Mouse (Mus musculus) hindbrain, embryonic 12.5 days (tissue): ENCODE results near the gene Sytl5. TPM values are rescaled to one million over a fixed set of nuclear protein-coding genes. Genes with fewer than 3 reads are reported as not detected.
A peak's percentile ranks its signal among the peaks of the same experiment; 100 is the strongest.

ENCODE experiments used
- ATAC-seq: fragments of 200-750 bp; cut with Nextera tagmentation; 2 replicates; pipeline ENCODE4 v1.8.0; 2017; ENCODE audit warnings: moderate TSS enrichment; ENCODE audit not compliant: low FRiP score
- H3K27ac ChIP-seq: fragments of 300-500 bp; sonication (generic); 2 replicates; pipeline ENCODE4 v1.5.1; 2016; ENCODE audit warnings: mild to moderate bottlenecking
- H3K27me3 ChIP-seq: fragments of 300-500 bp; sonication (generic); 2 replicates; pipeline ENCODE4 v1.6.1; 2016; ENCODE audit warnings: mild to moderate bottlenecking
- H3K36me3 ChIP-seq: fragments of 300-500 bp; sonication (generic); 2 replicates; pipeline ENCODE4 v1.6.1; 2016; ENCODE audit warnings: mild to moderate bottlenecking
- H3K4me1 ChIP-seq: fragments of 300-500 bp; sonication (generic); 2 replicates; pipeline ENCODE4 v1.6.1; 2016
- H3K4me2 ChIP-seq: fragments of 300-500 bp; sonication (generic); replicated peaks from 2 replicates; pipeline ENCODE4 v1.6.1; 2016; ENCODE audit warnings: mild to moderate bottlenecking
- H3K4me3 ChIP-seq: fragments of 300-500 bp; sonication (generic); 2 replicates; pipeline ENCODE4 v1.5.1; 2016; ENCODE audit warnings: mild to moderate bottlenecking
- H3K9ac ChIP-seq: fragments of 300-500 bp; sonication (generic); 2 replicates; pipeline ENCODE4 v1.6.1; 2016; ENCODE audit warnings: mild to moderate bottlenecking, moderate library complexity
- H3K9me3 ChIP-seq: fragments of 300-500 bp; sonication (generic); replicated peaks from 2 replicates; pipeline ENCODE4 v1.6.1; 2016; ENCODE audit warnings: mild to moderate bottlenecking
- WGBS: fragments of 180-500 bp; shearing (Covaris S2); methylation state at CpG from one replicate; pipeline ENCODE4 v1.1.7; 2016; 5-methylcytosine and 5-hydroxymethylcytosine counted together
- polyA plus RNA-seq: library from polyadenylated mRNA; unstranded; fragments of >200 nt; fragmentation: Nextera tagmentation; extraction: Ambion mirVana; gene quantifications from 2 replicates; pipeline ENCODE4 v1.2.1, GENCODE M21; 2016

Sytl5 gene
- polyA plus RNA-seq = 0.40 TPM in 1 of 2 replicates, not detected in the other

DNA sequence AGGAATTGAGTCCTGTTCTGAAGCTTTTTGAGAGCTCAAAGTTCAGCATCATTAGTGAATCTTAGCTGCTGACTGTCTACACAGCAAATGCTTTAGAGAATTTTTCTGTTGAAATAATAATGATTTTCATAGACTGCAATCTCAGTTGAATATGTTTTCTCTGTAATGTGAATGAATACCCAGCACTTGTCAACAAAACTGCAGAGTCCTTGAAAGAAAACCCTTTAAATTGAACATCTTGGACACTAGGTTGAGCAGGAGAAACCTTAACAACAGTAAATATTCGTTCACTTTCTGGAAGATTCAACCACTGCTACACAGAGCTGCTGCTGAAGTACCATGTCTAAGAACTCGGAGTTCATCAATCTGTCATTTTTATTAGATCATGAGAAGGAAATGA lies at the start of gene Sytl5:
TSS of gene Sytl5 (plus strand) at position 301 of the 400 bp plus-strand sequence.
- H3K4me3 ChIP-seq = no peak within 1 kb of the TSS
- no peaks in the 10 kb centered on the region for H3K36me3 ChIP-seq
- H3K4me1 ChIP-seq = no peaks in the 10 kb centered on the region
- no peak within 1 kb of the TSS for H3K27ac ChIP-seq
- no peaks in the 10 kb centered on the region for H3K27me3 ChIP-seq
- WGBS = 72% methylated on average over 2 of the region's 2 CpGs
- ATAC-seq = no peak
- H3K9ac ChIP-seq = no peak within 1 kb of the TSS
- H3K9me3 ChIP-seq = no peaks in the 10 kb centered on the region
- H3K4me2 ChIP-seq = no peak within 1 kb of the TSS

DNA sequence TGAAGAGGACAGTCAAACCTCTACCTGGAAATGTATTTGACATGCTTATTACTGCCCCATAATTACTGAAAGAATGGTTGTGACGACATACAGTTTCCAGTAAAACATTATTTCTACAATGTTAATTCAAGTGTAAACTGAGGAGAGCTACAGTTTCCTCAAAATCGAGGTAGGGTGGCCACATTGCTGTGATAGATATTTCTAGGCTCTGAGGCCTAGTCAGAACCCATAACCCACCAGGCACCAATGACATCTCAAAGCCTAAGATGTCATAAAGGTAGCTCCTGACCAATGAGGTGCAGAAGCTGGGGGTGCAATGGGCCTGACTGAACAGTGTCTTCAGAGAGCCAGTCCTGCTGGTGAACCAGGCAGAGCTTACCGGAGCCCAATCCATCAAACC lies 38.8 kb upstream of the Sytl5 start, which contains the start of gene Hypm:
TSS of gene Hypm (plus strand) at position 301 of the 400 bp plus-strand sequence.
- 80% methylated on average over 3 of the region's 3 CpGs for WGBS
- H3K27ac ChIP-seq = no peak within 1 kb of the TSS
- H3K4me2 ChIP-seq = no peak within 1 kb of the TSS
- no peaks in the 10 kb centered on the region for H3K9me3 ChIP-seq
- no peak within 1 kb of the TSS for H3K9ac ChIP-seq
- no peak within 1 kb of the TSS for H3K4me3 ChIP-seq
- no peaks in the 10 kb centered on the region for H3K36me3 ChIP-seq
- no peak for ATAC-seq
- no peaks in the 10 kb centered on the region for H3K27me3 ChIP-seq
- no peaks in the 10 kb centered on the region for H3K4me1 ChIP-seq

DNA sequence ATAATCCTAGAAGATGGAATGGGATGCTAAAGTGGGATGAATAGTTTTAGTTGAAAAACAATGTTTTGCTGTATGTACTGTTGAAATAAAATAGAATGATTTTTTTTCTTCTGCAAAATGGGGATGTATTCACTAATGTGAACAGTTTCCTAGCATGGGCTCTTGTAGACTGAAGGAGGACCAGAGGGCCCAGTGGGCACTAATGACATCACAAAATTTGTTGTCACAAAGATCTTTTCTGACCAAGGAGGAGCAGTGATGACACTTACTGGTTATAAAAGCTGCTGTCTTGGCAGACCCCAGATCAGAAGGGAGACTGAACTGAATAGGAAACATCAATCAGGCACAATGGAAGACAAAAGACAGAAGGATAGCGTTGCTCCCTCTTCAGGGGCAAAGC lies 36.0 kb upstream of the Sytl5 start, which contains the start of gene H2al3:
TSS of gene H2al3 (plus strand) at position 301 of the 400 bp plus-strand sequence.
- H3K4me1 ChIP-seq = no peaks in the 10 kb centered on the region
- no peak within 1 kb of the TSS for H3K4me3 ChIP-seq
- H3K36me3 ChIP-seq = no peaks in the 10 kb centered on the region
- H3K4me2 ChIP-seq = no peak within 1 kb of the TSS
- no peak within 1 kb of the TSS for H3K27ac ChIP-seq
- 33% methylated on average over 1 of the region's 1 CpGs for WGBS
- no peak within 1 kb of the TSS for H3K9ac ChIP-seq
- no peak for ATAC-seq
- no peaks in the 10 kb centered on the region for H3K27me3 ChIP-seq
- no peaks in the 10 kb centered on the region for H3K9me3 ChIP-seq

DNA sequence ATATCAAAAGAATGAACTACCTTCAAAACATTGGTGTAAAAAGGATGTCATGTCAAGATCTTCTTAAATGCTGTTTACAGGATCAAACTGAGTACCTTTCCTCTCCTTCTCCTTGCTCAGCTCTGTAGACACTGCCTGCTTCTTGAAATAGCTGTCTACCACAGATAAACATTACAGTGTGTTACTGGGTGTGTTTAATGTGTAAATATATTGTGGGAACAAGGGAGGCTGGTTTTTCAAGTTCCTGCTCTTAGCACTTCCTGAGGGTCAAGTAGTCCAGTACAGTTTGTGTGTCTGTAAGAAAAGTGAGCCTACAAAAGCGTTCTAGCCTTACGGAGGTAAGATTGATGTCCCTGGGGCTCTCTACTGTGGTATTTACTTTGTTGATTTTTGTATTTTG lies 23.6 kb upstream of the Sytl5 start:
- WGBS = 84% methylated on average over 2 of the region's 2 CpGs
- ATAC-seq = no peak
- H3K36me3 ChIP-seq = no peaks in the 10 kb centered on the region
- H3K27ac ChIP-seq = no peak overlapping the region
- H3K4me1 ChIP-seq = no peaks in the 10 kb centered on the region
- no peaks in the 10 kb centered on the region for H3K27me3 ChIP-seq
- H3K4me3 ChIP-seq = no peak overlapping the region
- no peaks in the 10 kb centered on the region for H3K9me3 ChIP-seq
- no peak overlapping the region for H3K4me2 ChIP-seq
- H3K9ac ChIP-seq = no peak overlapping the region

DNA sequence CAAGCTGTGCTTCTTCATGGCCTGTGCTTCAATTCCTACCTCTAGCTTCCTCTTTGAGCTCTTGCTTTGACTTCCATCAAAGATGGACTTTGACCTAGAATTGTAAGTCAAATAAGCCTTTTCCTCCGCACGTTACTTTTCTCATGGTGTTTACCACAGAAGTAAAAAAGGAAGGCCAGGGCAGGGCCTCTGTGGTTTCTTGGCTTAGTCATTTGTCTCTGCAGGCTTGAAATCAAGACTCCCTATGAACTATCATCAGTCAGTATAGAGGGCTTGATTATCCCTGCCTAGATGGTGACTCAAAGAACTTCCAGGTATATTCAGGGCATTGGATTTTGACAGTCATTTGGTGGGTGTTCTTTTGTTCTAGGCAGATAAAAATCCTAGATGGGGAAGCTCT lies 9.9 kb upstream of the Sytl5 start:
- no peak overlapping the region for H3K27ac ChIP-seq
- H3K4me1 ChIP-seq = no peaks in the 10 kb centered on the region
- no peaks in the 10 kb centered on the region for H3K27me3 ChIP-seq
- H3K4me3 ChIP-seq = no peak overlapping the region
- no peak overlapping the region for H3K9ac ChIP-seq
- H3K4me2 ChIP-seq = no peak overlapping the region
- H3K36me3 ChIP-seq = no peaks in the 10 kb centered on the region
- 86% methylated on average over 2 of the region's 2 CpGs for WGBS
- no peak for ATAC-seq
- H3K9me3 ChIP-seq = no peaks in the 10 kb centered on the region

DNA sequence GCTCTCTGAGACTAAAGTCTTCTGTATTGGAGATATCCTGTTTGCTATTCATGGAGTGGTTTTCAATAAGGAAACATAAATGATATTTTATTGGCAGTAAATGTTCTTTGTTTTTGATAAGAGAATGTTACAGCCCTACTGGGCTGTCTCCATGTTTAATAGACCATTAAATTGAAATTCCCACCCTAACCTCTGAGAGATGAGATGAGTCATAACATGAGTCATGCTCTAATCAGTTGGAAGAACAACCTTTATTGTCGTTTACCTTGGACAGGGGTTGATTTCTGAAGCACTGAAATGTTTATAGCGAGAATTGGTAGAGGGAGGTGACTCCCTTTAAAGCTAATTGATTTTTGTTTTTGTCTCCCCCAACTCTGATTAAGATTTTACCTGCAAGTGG lies 24.1 kb downstream of the Sytl5 start:
- no peak overlapping the region for H3K9ac ChIP-seq
- H3K27ac ChIP-seq = no peak overlapping the region
- H3K4me2 ChIP-seq = no peak overlapping the region
- no peaks in the 10 kb centered on the region for H3K9me3 ChIP-seq
- no peaks in the 10 kb centered on the region for H3K27me3 ChIP-seq
- no peak for ATAC-seq
- H3K36me3 ChIP-seq = no peaks in the 10 kb centered on the region
- H3K4me1 ChIP-seq = no peaks in the 10 kb centered on the region
- WGBS = 55% methylated on average over 2 of the region's 2 CpGs
- no peak overlapping the region for H3K4me3 ChIP-seq

DNA sequence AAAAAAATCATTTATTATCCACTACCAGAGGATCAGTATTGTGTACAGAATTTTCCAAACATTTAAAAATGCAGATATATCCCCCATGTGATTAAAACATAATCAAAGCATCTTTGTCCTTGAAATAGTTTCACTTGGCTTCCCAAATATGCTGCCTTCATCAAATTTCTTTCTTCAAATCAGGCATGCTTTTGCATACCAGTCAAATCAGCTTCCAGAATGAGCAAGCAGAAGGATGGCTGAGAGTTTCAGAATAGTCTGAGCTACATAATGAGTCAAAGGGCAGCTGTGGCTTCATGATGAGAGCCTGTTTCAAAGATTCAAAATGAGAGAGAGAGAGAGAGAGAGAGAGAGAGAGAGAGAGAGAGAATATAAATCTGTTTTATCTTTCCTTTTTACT lies 48.4 kb downstream of the Sytl5 start:
- Histone ChIP-seq H3K4me1 (no peaks in the 10 kb centered on the region), H3K27me3 (no peaks in the 10 kb centered on the region), H3K36me3 (no peaks in the 10 kb centered on the region), H3K9me3 (no peaks in the 10 kb centered on the region), H3K9ac (no peak overlapping the region), H3K4me2 (no peak overlapping the region), H3K4me3 (no peak overlapping the region), H3K27ac (no peak overlapping the region)
- ATAC-seq = no peak

DNA sequence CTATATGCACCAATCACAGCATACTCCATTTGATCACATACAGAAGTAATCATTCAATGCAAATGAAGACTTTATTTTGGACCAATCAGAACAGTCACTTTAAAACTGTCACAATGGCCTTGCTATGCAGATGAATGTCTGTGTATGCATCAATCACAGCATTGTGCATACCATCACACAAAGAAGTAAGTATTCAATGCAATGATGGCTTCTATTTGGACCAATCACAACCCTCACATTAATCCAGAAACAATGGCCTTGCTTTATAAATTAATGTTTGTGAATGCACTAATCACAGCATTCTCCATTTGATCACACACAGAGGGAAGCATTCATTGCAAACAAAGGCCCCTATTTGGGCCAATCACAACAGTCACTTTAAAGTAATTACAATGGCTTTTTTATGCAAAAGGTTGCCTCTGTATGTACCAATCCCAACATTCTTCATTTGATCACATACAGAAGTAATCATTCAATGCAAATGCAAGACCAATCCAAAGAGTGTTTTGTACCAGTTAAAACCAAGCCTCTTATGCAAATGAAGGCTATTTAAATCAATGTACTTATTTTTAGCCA lies 98.8 kb downstream of the Sytl5 start:
- Histone ChIP-seq H3K27me3 (no peaks in the 10 kb centered on the region), H3K4me3 (no peak overlapping the region), H3K36me3 (no peaks in the 10 kb centered on the region), H3K9ac (no peak overlapping the region), H3K9me3 (no peaks in the 10 kb centered on the region), H3K4me1 (no peaks in the 10 kb centered on the region), H3K27ac (no peak overlapping the region), H3K4me2 (no peak overlapping the region)
- no peak for ATAC-seq

DNA sequence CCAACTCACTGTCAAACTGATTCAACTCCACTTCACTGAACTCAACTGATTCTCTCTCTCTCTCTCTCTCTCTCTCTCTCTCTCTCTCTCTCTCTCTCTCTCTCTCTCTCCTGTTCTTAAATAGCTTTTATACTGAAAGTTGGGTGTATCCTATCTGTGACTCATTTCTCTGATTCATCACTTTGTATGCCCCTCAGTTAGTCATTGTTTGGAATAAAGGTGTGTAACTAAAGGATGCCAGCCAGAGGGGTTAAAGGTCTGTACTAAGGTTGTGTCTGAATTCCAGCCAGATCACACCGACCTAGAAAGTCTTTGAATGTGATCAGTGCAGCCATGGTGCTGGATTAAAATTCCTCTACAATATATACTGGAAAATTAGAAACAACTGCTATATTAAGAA lies 115.3 kb downstream of the Sytl5 start:
- WGBS = 74% methylated on average over 1 of the region's 1 CpGs

DNA sequence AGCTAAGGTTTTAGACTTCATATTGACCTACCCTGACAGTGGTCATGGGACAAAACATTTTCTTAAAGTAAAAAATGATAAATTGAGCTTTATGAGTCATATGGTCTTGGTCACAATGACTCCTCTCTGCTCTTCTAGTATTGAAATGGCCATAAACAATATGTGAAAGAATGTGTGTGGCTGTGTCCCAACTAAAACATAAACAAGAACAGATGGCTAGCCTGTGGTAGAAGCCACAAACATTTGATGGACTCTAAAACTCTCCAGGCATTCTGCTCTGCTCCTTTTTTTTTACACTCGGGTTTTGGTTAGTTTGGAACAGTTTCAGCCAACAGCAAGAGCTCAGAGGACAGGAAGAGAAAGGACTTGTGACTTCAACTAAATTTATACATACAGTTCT lies 120.5 kb downstream of the Sytl5 start:
- 65% methylated on average over 1 of the region's 1 CpGs for WGBS
- no peak overlapping the region for H3K4me2 ChIP-seq
- H3K9me3 ChIP-seq = no peaks in the 10 kb centered on the region
- no peak for ATAC-seq
- no peak overlapping the region for H3K27ac ChIP-seq
- no peaks in the 10 kb centered on the region for H3K27me3 ChIP-seq
- no peaks in the 10 kb centered on the region for H3K4me1 ChIP-seq
- no peak overlapping the region for H3K4me3 ChIP-seq
- no peaks in the 10 kb centered on the region for H3K36me3 ChIP-seq
- H3K9ac ChIP-seq = no peak overlapping the region

More for the DNA sequence above, 115.3 kb downstream of the Sytl5 start:
- no peaks in the 10 kb centered on the region for H3K4me1 ChIP-seq
- no peak for ATAC-seq
- no peaks in the 10 kb centered on the region for H3K27me3 ChIP-seq
- H3K9ac ChIP-seq = no peak overlapping the region
- H3K4me2 ChIP-seq = no peak overlapping the region
- no peaks in the 10 kb centered on the region for H3K9me3 ChIP-seq
- no peak overlapping the region for H3K4me3 ChIP-seq
- no peak overlapping the region for H3K27ac ChIP-seq
- no peaks in the 10 kb centered on the region for H3K36me3 ChIP-seq

DNA sequence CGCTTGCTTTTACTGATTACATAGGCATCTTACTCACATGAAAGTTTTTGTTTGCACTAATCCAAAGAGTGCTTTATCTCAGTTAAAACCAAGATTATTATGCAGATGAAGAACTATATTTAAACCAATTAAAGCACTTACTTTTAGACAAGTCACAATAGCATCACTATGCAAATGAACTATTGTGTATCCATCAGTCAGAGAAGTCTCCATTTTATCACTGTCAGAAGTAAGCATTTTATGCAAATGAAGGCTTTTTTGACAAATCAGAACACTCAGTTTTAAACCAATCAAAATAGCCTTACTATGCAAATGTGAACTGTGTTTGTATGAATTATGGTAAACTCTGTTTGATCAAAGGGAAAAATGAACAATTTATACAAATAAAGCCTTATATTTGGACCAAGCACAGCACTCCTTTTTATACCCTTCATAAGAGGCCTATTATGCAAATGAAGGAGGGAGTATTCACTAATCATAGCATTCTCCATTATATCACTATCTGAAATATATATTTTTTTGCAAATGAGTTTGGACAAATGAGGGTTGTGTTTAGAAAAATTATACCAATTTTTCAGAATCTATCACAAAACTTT lies 122.4 kb downstream of the Sytl5 start:
- no peak overlapping the region for H3K9ac ChIP-seq
- 92% methylated on average over 1 of the region's 1 CpGs for WGBS
- no peak for ATAC-seq

DNA sequence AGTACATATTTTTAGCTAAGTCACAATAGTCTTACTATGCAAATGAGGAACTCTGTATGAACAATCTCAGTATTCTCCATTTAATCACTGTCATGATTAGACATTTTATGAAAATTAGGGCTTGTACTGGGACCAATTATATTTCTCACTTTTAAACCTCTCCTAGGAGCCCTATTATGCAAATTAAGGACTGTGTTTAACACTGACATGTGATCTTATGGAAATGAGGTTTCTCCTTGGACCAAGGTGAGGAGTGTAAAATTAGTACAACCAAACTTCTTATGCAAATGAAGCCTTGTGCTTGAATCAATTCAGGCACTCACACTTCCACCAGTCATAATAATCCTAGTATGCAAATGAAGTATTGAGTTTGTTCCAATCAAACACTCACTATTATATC lies 124.8 kb downstream of the Sytl5 start:
- 0 out of 2 replicates have a peak, but pooled peaks have one; percentile 40 for ATAC-seq
- Histone ChIP-seq H3K27me3 (no peaks in the 10 kb centered on the region), H3K27ac (no peak overlapping the region), H3K9me3 (no peaks in the 10 kb centered on the region), H3K4me1 (no peaks in the 10 kb centered on the region), H3K36me3 (no peaks in the 10 kb centered on the region), H3K4me2 (no peak overlapping the region), H3K4me3 (no peak overlapping the region), H3K9ac (no peak overlapping the region)

More for the DNA sequence above, 122.4 kb downstream of the Sytl5 start:
- Histone ChIP-seq H3K9me3 (no peaks in the 10 kb centered on the region), H3K4me1 (no peaks in the 10 kb centered on the region), H3K36me3 (no peaks in the 10 kb centered on the region), H3K4me2 (no peak overlapping the region), H3K27me3 (no peaks in the 10 kb centered on the region), H3K27ac (no peak overlapping the region), H3K4me3 (no peak overlapping the region)

DNA sequence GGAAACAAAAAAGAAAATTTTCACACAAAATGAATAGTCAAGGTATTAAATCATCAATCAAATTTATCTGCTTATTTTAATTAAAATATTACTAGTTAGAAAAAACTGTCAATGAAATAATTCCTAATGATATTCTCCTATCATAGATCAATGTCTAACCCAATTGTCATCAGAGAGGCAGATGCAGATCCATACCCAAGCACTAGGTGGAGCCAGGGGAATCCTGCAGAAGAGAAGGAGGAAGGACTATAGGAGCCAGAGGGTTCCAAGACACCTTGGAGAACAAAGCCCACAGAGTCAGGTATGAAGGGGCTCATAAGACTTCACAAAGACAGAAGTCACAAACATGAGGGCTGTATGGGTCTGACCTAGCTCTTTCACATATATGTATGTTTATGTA lies 149.2 kb downstream of the Sytl5 start:
- H3K27ac ChIP-seq = no peak overlapping the region
- H3K36me3 ChIP-seq = no peaks in the 10 kb centered on the region
- no peak overlapping the region for H3K9ac ChIP-seq
- no peaks in the 10 kb centered on the region for H3K4me1 ChIP-seq
- no peak for ATAC-seq
- H3K4me2 ChIP-seq = no peak overlapping the region
- no peaks in the 10 kb centered on the region for H3K27me3 ChIP-seq
- H3K9me3 ChIP-seq = no peaks in the 10 kb centered on the region
- no peak overlapping the region for H3K4me3 ChIP-seq
